Mouse (Mus musculus) lung, adult 2 months (tissue): ENCODE data around the gene Mrpl1.

ENCODE experiments used
- CTCF ChIP-seq: fragments of 200-500 bp; IDR thresholded peaks from 2 replicates; pipeline ENCODE4 v1.5.1; 2011; ENCODE audit warnings: mild to moderate bottlenecking, low read length, control low read depth; ENCODE audit not compliant: insufficient read depth
- POLR2A ChIP-seq: fragments of 200-500 bp; IDR thresholded peaks from 2 replicates; pipeline ENCODE4 v1.6.1; 2011; ENCODE audit warnings: low read depth, mild to moderate bottlenecking, control low read depth, low read length, borderline replicate concordance; ENCODE audit errors: extremely low read depth

- TF ChIP-seq POLR2A, result no peak
- TF ChIP-seq CTCF, result no peak
Observed at GRCm38 (mm10) chr5:96222964-96223363, 13.7 kb downstream of the Mrpl1 start.
